Mouse (Mus musculus): ENCODE measurements at regions not wholly inside any gene's neighbourhood (a gene's known extent, or its start where the extent isn't known, plus 50 kb on each side); places are given as distances from the start of the nearest gene placed in this dataset.

DNA sequence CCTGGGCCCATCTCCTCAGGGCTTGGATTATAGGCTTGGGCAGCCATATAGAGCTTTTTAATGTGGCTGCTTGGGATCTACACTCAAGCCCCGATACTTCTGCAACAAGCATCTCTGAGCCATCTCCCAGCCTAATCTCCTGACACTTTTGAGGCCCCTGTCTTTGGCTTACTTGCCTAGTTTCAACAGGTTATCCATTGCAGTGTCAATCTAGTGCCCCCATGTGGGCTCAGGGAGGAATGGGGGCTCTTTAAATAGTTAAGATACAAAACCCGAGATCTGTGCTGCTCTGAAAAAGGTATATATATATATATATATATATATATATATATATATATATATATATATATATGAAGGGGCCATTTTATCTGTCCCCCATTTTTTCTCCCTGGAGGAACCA, 1407.0 kb downstream of the 4930444P10Rik start:
- TF ChIP-seq CTCF (IDR thresholded peaks at IDR 0.05), result peak; percentile 29
- TF ChIP-seq POLR2A (IDR thresholded peaks at IDR 0.05; ENCODE audit: insufficient read depth, low read depth, low read length), result no peak
- no peak for TF ChIP-seq EP300 (IDR thresholded peaks at IDR 0.05; ENCODE audit: insufficient read depth, low read depth, low read length)

Data from heart, adult 2 months (tissue).